Mouse (Mus musculus) left cerebral cortex, postnatal 36 days (tissue): ENCODE measurements at regions not wholly inside any gene's neighbourhood (a gene's known extent, or its start where the extent isn't known, plus 50 kb on each side); places are given as distances from the start of the nearest gene placed in this dataset.
"Not testable (repeated sequence)": the region's sequence is repeated elsewhere in the genome, so short reads cannot be mapped to it uniquely, and the experiment has no call there.

Experiments
- DNase-seq, 2 experiments: peaks; one replicate each; pipeline ENCODE4 v3.0.0; 2021 to 2022; ENCODE audit warnings: low spot score in 2 of 2, mixed read lengths in 1 of 2
- intact Hi-C: fragments of 180-260 bp; cut with DNase I; formaldehyde crosslinking; loops from one replicate; pipeline ENCODE4 v1.15.1; 2025

- intact Hi-C loops: no loop called here
Measured at GRCm38 (mm10) chr8:18113262-18113661, 864.8 kb downstream of the Defb40 start.

GRCm38 (mm10) chr8:18109480-18109879, 868.6 kb downstream of the Defb40 start:
- intact Hi-C loops: no loop called here
- no peak for DNase-seq

More at GRCm38 (mm10) chr8:18113262-18113661, 864.8 kb downstream of the Defb40 start:
- no peak for DNase-seq

GRCm38 (mm10) chr8:18106827-18107226, 871.2 kb downstream of the Defb40 start:
- intact Hi-C loops: no loop called here
- no peak for DNase-seq

- DNase-seq: no peak
- intact Hi-C loops: no loop called here
Measured at GRCm38 (mm10) chr8:18065456-18065855, 912.6 kb downstream of the Defb40 start.

GRCm38 (mm10) chr8:18059526-18059925, 918.5 kb downstream of the Defb40 start:
- no peak for DNase-seq
- intact Hi-C loops: loop anchor here (10.0 kb wide), 1 partner anchor 285 kb away; no protein-coding TSS in a partner anchor

GRCm38 (mm10) chr8:18021196-18021595, 956.9 kb downstream of the Defb40 start:
- no peak for DNase-seq
- intact Hi-C loops: no loop called here

- intact Hi-C loops: no loop called here
- no peak for DNase-seq
Measured at GRCm38 (mm10) chr8:18007567-18007966, 970.5 kb downstream of the Defb40 start.

- DNase-seq: no peak
- intact Hi-C loops: no loop called here
Measured at GRCm38 (mm10) chr8:18005660-18006059, 972.4 kb downstream of the Defb40 start.

- no peak for DNase-seq
- intact Hi-C loops: no loop called here
Measured at GRCm38 (mm10) chr8:18000750-18001149, 977.3 kb downstream of the Defb40 start.

GRCm38 (mm10) chr8:17984779-17985178, 993.3 kb downstream of the Defb40 start:
- intact Hi-C loops: no loop called here

GRCm38 (mm10) chr8:17948848-17949247, 1029.2 kb downstream of the Defb40 start:
- intact Hi-C loops: no loop called here
- no peak for DNase-seq

More at GRCm38 (mm10) chr8:17984779-17985178, 993.3 kb downstream of the Defb40 start:
- no peak for DNase-seq

GRCm38 (mm10) chr8:17948053-17948834, 1029.8 kb downstream of the Defb40 start:
- intact Hi-C loops: no loop called here
- no peak for DNase-seq

GRCm38 (mm10) chr8:17934696-17935095, 1043.4 kb downstream of the Defb40 start:
- DNase-seq: no peak
- intact Hi-C loops: no loop called here

- DNase-seq: no peak
- intact Hi-C loops: no loop called here
Measured at GRCm38 (mm10) chr8:17909316-17909715, 1068.7 kb downstream of the Defb40 start.

- DNase-seq, intact Hi-C loops: not testable (repeated sequence)
Measured at GRCm38 (mm10) chr8:17888598-17888997, 1089.5 kb downstream of the Defb40 start.

GRCm38 (mm10) chr8:17863388-17863787, 1114.7 kb downstream of the Defb40 start:
- intact Hi-C loops: no loop called here
- DNase-seq: no peak
